Mouse (Mus musculus) left cerebral cortex, postnatal 10 days (tissue): ENCODE measurements around the gene Polr1e. TPM values are rescaled to one million over a fixed set of nuclear protein-coding genes. Genes with fewer than 3 reads are reported as not detected.

Experiments used
- DNase-seq, 2 experiments: peaks; one replicate each; pipeline ENCODE4 v3.0.0; 2021 to 2022; ENCODE audit warnings: low spot score in 2 of 2, mixed read lengths in 1 of 2; ENCODE audit errors: extremely low spot score in 1 of 2
- intact Hi-C: fragments of 180-260 bp; cut with DNase I; formaldehyde crosslinking; loops from one replicate; pipeline ENCODE4 v1.15.1; 2025
- total RNA-seq, 2 experiments: library from RNA; stranded (reverse); gene quantifications; 2 replicates each; pipeline ENCODE4 v1.2.3; 2021

Gene Polr1e
- total RNA-seq, 2 experiments from 2014 or later = 17.2 to 20.5 TPM

- intact Hi-C loops = no loop called here
- peak in 1 of 2 experiments; percentile 17 for DNase-seq
Measured at GRCm38 (mm10) chr4:44994776-44995175, 23.6 kb upstream of the Polr1e start.

- DNase-seq = no peak
- intact Hi-C loops = no loop called here
Measured at GRCm38 (mm10) chr4:44998071-44998470, 20.3 kb upstream of the Polr1e start.

GRCm38 (mm10) chr4:45000001-45000400, 18.4 kb upstream of the Polr1e start:
- intact Hi-C loops = no loop called here
- DNase-seq = no peak

- intact Hi-C loops = no loop called here
Measured at GRCm38 (mm10) chr4:45005452-45005851, 12.9 kb upstream of the Polr1e start.

GRCm38 (mm10) chr4:45010806-45011415, 7.5 kb upstream of the Polr1e start:
- DNase-seq = no peak
- intact Hi-C loops = loop anchor here (10.0 kb wide), 1 partner anchor 844 kb away; no protein-coding TSS in a partner anchor

More at GRCm38 (mm10) chr4:45005452-45005851, 12.9 kb upstream of the Polr1e start:
- no peak for DNase-seq

GRCm38 (mm10) chr4:45011581-45012104, 6.7 kb upstream of the Polr1e start:
- DNase-seq = peak in 1 of 2 experiments; percentile 27
- intact Hi-C loops = loop anchor here (10.0 kb wide), 1 partner anchor 843 kb away; no protein-coding TSS in a partner anchor

- DNase-seq = peak; percentile 100
- intact Hi-C loops = loop anchor here (10.0 kb wide), 1 partner anchor 842 kb away; no protein-coding TSS in a partner anchor
Measured at GRCm38 (mm10) chr4:45012105-45012975, 6.0 kb upstream of the Polr1e start, which contains the start of gene Zbtb5. TSS of gene Zbtb5 (minus strand) at chr4:45012412.

- intact Hi-C loops = loop anchor here (10.0 kb wide), 1 partner anchor 842 kb away; no protein-coding TSS in a partner anchor
- DNase-seq = no peak
Measured at GRCm38 (mm10) chr4:45013031-45013431, 5.4 kb upstream of the Polr1e start.

- DNase-seq = no peak
- intact Hi-C loops = loop anchor here (10.0 kb wide), 1 partner anchor 841 kb away; no protein-coding TSS in a partner anchor
Measured at GRCm38 (mm10) chr4:45013537-45013936, 4.8 kb upstream of the Polr1e start.

- intact Hi-C loops = loop anchor here (5.0 to 10.0 kb wide), 2 partner anchors 267 to 839 kb away; no protein-coding TSS in a partner anchor
- peak in 1 of 2 experiments; percentile 65 for DNase-seq
Measured at GRCm38 (mm10) chr4:45015615-45016014, 2.8 kb upstream of the Polr1e start.

GRCm38 (mm10) chr4:45019009-45019408, 626 bp downstream of the Polr1e start:
- intact Hi-C loops = loop anchor here (5.0 to 10.0 kb wide), 2 partner anchors 263 to 836 kb away; no protein-coding TSS in a partner anchor

GRCm38 (mm10) chr4:45026459-45026858, 8.1 kb downstream of the Polr1e start:
- intact Hi-C loops = no loop called here
- DNase-seq = peak in 1 of 2 experiments; percentile 7

More at GRCm38 (mm10) chr4:45019009-45019408, 626 bp downstream of the Polr1e start:
- DNase-seq = peak in 1 of 2 experiments; percentile 24

GRCm38 (mm10) chr4:45032586-45032985, 14.2 kb downstream of the Polr1e start:
- no peak for DNase-seq
- intact Hi-C loops = no loop called here

GRCm38 (mm10) chr4:45034693-45035628, 16.6 kb downstream of the Polr1e start:
- intact Hi-C loops = no loop called here
- peak in 1 of 2 experiments; percentile 57 for DNase-seq

- DNase-seq = no peak
- intact Hi-C loops = no loop called here
Measured at GRCm38 (mm10) chr4:45036048-45036447, 17.7 kb downstream of the Polr1e start.

GRCm38 (mm10) chr4:45036571-45036970, 18.2 kb downstream of the Polr1e start:
- intact Hi-C loops = no loop called here
- DNase-seq = no peak

GRCm38 (mm10) chr4:45037455-45038410, 19.4 kb downstream of the Polr1e start:
- intact Hi-C loops = no loop called here
- DNase-seq = no peak
